Mouse (Mus musculus) heart, adult 2 months (tissue): ENCODE results near the gene Fyn.

ENCODE experiments used
- CTCF ChIP-seq: fragments of 200-600 bp; IDR thresholded peaks from 2 replicates; pipeline ENCODE4 v1.8.1; 2022; ENCODE audit warnings: antibody characterized with exemption, mild to moderate bottlenecking, moderate library complexity
- POLR2A ChIP-seq: fragments of 200-500 bp; IDR thresholded peaks from 2 replicates; pipeline ENCODE4 v1.6.1; 2011; ENCODE audit warnings: mild to moderate bottlenecking, low read depth, low read length, control low read depth; ENCODE audit not compliant: insufficient read depth

DNA sequence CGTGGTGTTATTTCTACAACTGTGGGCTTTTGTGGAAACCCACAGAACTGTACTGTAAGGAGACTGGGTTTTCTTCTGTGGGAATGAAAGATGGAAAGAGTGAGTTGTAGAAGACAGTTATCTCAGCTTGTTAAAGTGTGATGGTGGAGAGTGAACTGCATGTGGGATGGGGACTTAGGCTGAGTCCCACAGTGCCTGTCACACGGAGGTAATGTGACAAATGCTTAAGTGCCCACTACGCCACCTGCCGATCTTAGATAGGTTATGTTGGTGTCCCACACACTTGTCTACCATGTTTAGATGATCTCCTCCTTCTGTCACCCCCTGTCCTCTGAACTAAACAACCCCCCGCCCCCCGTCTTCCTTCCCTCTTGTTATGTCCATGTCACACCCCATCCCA lies 88.1 kb downstream of the Fyn start:
- TF ChIP-seq CTCF (no peak), POLR2A (no peak)
